Mouse (Mus musculus) kidney, adult 2 months (tissue): ENCODE results near the gene Coa4. TPM values are rescaled to one million over a fixed set of nuclear protein-coding genes. Genes with fewer than 3 reads are reported as not detected.

Experiments used
- DNase-seq: peaks from one replicate; pipeline ENCODE4 v3.0.0; 2021
- H3K27ac ChIP-seq: fragments of 200-500 bp; 2 replicates; pipeline ENCODE4 v1.5.1; 2012; ENCODE audit warnings: low read depth, low read length, control low read depth, inconsistent platforms; ENCODE audit not compliant: insufficient read depth
- H3K27me3 ChIP-seq: fragments of 200-500 bp; replicated peaks from 2 replicates; pipeline ENCODE4 v1.6.1; 2012; ENCODE audit warnings: mild to moderate bottlenecking, moderate library complexity, low read length, inconsistent platforms; ENCODE audit not compliant: control insufficient read depth, insufficient read depth
- H3K36me3 ChIP-seq: fragments of 200-500 bp; 2 replicates; pipeline ENCODE4 v1.6.1; 2012; ENCODE audit warnings: mild to moderate bottlenecking, moderate library complexity, low read length, inconsistent platforms; ENCODE audit not compliant: control insufficient read depth, insufficient read depth
- H3K4me1 ChIP-seq: fragments of 200-500 bp; 2 replicates; pipeline ENCODE4 v1.6.1; 2011; ENCODE audit warnings: low read length; ENCODE audit not compliant: control insufficient read depth, insufficient read depth
- H3K4me3 ChIP-seq: fragments of 200-500 bp; 2 replicates; pipeline ENCODE4 v1.5.1; 2011; ENCODE audit warnings: mild to moderate bottlenecking, low read depth, low read length, control low read depth; ENCODE audit not compliant: insufficient read depth
- CTCF ChIP-seq: fragments of 200-500 bp; conservative IDR thresholded peaks from 2 replicates; pipeline ENCODE4 v1.5.1; 2011; ENCODE audit warnings: low read depth, mild to moderate bottlenecking, control low read depth, low read length, moderate library complexity, mixed read lengths; ENCODE audit not compliant: insufficient read depth, insufficient read length
- POLR2A ChIP-seq: fragments of 200-500 bp; IDR thresholded peaks from one replicate; pipeline ENCODE4 v1.6.1; 2011; ENCODE audit warnings: low read depth, low read length, control low read depth
- whole genome bisulfite sequencing: fragments of 180-500 bp; shearing (Covaris S2); methylation state at CpG from one replicate; pipeline ENCODE4 v1.1.7; 2018; 5-methylcytosine and 5-hydroxymethylcytosine counted together
- polyA plus RNA-seq: library from polyadenylated mRNA; depleted of rRNA; stranded (reverse); fragments of >200 nt; gene quantifications from 2 replicates; pipeline ENCODE4 v1.2.3, GENCODE M21; 2012; rRNA removed

Gene Coa4
- polyA plus RNA-seq, 1 experiment, result 16.1 TPM

GRCm38 (mm10) chr7:100578794-100579193 lies 41.9 kb downstream of the Coa4 start:
- H3K4me1 ChIP-seq, result peaks cover 3% of the 10 kb centered on the region; the same call in 1 of the 2 replicates

GRCm38 (mm10) chr7:100582235-100582634 lies 45.4 kb downstream of the Coa4 start:
- Histone ChIP-seq H3K4me1 (peaks cover 3% of the 10 kb centered on the region; the same call in 1 of the 2 replicates), H3K27ac (no peak overlapping the region), H3K27me3 (no peaks in the 10 kb centered on the region), H3K36me3 (no peaks in the 10 kb centered on the region), H3K4me3 (peak overlapping the region; percentile 15; the same call in 1 of the 2 replicates)
- WGBS, result 31% methylated on average over 7 of the region's 7 CpGs
- no peak for DNase-seq
- TF ChIP-seq CTCF (no peak), POLR2A (no peak)

More at GRCm38 (mm10) chr7:100578794-100579193, 41.9 kb downstream of the Coa4 start:
- H3K27ac ChIP-seq, result no peak overlapping the region
- H3K36me3 ChIP-seq, result 0 out of 2 replicates have a peak, but pooled peaks cover 2% of the 10 kb centered on the region
- 78% methylated on average over 2 of the region's 2 CpGs for WGBS
- H3K27me3 ChIP-seq, result no peaks in the 10 kb centered on the region
- no peak for TF ChIP-seq POLR2A
- no peak for TF ChIP-seq CTCF
- no peak overlapping the region for H3K4me3 ChIP-seq
- DNase-seq, result no peak

GRCm38 (mm10) chr7:100582727-100583236 lies 45.9 kb downstream of the Coa4 start:
- under 1% methylated on average over 31 of the region's 31 CpGs for WGBS
- H3K27me3 ChIP-seq, result no peaks in the 10 kb centered on the region
- H3K27ac ChIP-seq, result peak overlapping the region; percentile 99
- H3K4me1 ChIP-seq, result peaks cover 3% of the 10 kb centered on the region; the same call in 1 of the 2 replicates
- DNase-seq, result peak; percentile 95
- H3K4me3 ChIP-seq, result peak overlapping the region; percentile 89
- TF ChIP-seq CTCF, result no peak
- TF ChIP-seq POLR2A, result no peak
- H3K36me3 ChIP-seq, result no peaks in the 10 kb centered on the region

GRCm38 (mm10) chr7:100589816-100590215 lies 52.9 kb downstream of the Coa4 start:
- Histone ChIP-seq H3K27ac (no peak overlapping the region), H3K4me1 (no peaks in the 10 kb centered on the region; the same call in 1 of the 2 replicates), H3K27me3 (no peaks in the 10 kb centered on the region), H3K36me3 (no peaks in the 10 kb centered on the region), H3K4me3 (no peak overlapping the region)
- DNase-seq, result no peak
- 8% methylated on average over 1 of the region's 1 CpGs for WGBS
- no peak for TF ChIP-seq CTCF

Other genes with a start within 250 kb of the Coa4 start
- 16.7 and 16.8 TPM in 2 replicates for gene C2cd3, start 164.8 kb upstream of the Coa4 start, polyA plus RNA-seq
- gene Ppme1, start 164.8 kb upstream of the Coa4 start, polyA plus RNA-seq, result 94.0 and 100 TPM in 2 replicates
- gene Ucp3, start 64.1 kb upstream of the Coa4 start, polyA plus RNA-seq, result 4.0 and 5.0 TPM in 2 replicates
- 153 and 172 TPM in 2 replicates for gene Ucp2, start 43.7 kb upstream of the Coa4 start, polyA plus RNA-seq
- 0.36 and 0.58 TPM in 2 replicates for gene Dnajb13, start 22.1 kb upstream of the Coa4 start, polyA plus RNA-seq
- 21.1 and 21.4 TPM in 2 replicates for gene Rab6a, start 70.3 kb downstream of the Coa4 start, polyA plus RNA-seq
- gene Mrpl48, start 71.2 kb downstream of the Coa4 start, polyA plus RNA-seq, result 21.0 and 27.5 TPM in 2 replicates
- gene Plekhb1, start 125.3 kb downstream of the Coa4 start, polyA plus RNA-seq, result 37.3 and 44.9 TPM in 2 replicates
- gene Fam168a, start 169.6 kb downstream of the Coa4 start, polyA plus RNA-seq, result 47.1 and 65.7 TPM in 2 replicates